Mouse (Mus musculus): ENCODE results near the gene Pdcd11.

GRCm38 (mm10) chr19:47130551-47131125, 40.1 kb downstream of the Pdcd11 start:
- TF ChIP-seq CTCF (IDR thresholded peaks at IDR 0.05; ENCODE audit: low read depth) (no peak), EP300 (IDR thresholded peaks at IDR 0.05; ENCODE audit: low read depth) (no peak)

All from liver, postnatal 0 days (tissue).